In genomic region chr10:116260658-116261433, GRCm38 (mm10) we compare ENCODE assay signal across 9 mouse cellular contexts. TPM values are rescaled to one million over a fixed set of nuclear protein-coding genes. Genes with fewer than 3 reads are reported as not detected.
DNase-seq lines count a peak whose midpoint lies in the region; ATAC-seq lines count a peak whose summit lies in the region.
"Had no signal": no experiment of that assay in that cellular context is flagged by ENCODE, and none has a peak within 500 bp of the region (broad histone marks: within the 10 kb centered on the region; RNA-seq: fewer than 3 reads in every experiment).

No protein-coding gene starts in this region.

- H3K9ac ChIP-seq in heart, embryonic 11.5 days (ENCODE audit: low read depth, low read length) = no peak overlapping the region; the same call in 1 of the 2 replicates

- peak; percentile 30 for DNase-seq in gastrocnemius, adult 18-20 months (ENCODE audit: low spot score)
- DNase-seq in gastrocnemius, postnatal 36 days = no peak
- peak; percentile 12 for DNase-seq in urinary bladder, postnatal 14 days (ENCODE audit: low spot score)
- DNase-seq in urinary bladder, postnatal 4 days (ENCODE audit: low spot score in 2 of 2) = no peak
- DNase-seq in left cerebral cortex, adult 18-20 months (ENCODE audit: low spot score in 2 of 2) = peak; percentile 10 to 46
- peak; percentile 24 to 61 for DNase-seq in right cerebral cortex, postnatal 36 days (ENCODE audit: low spot score in 2 of 2)
- DNase-seq in testis, postnatal 14 days (ENCODE audit: low spot score) = no peak

- H3K27me3 ChIP-seq in heart, embryonic 11.5 days (ENCODE audit: control insufficient read depth, insufficient read depth, low read length) = no peaks in the 10 kb centered on the region

- H3K9me3 ChIP-seq in heart, embryonic 11.5 days (replicated peaks; ENCODE audit: control insufficient read depth, low read length) = no peaks in the 10 kb centered on the region

- H3K4me1 ChIP-seq in heart, embryonic 11.5 days (ENCODE audit: control insufficient read depth, insufficient read depth, low read length) = peaks cover 18% of the 10 kb centered on the region

- 15% methylated on average over 13 of the region's 13 CpGs for WGBS in heart, embryonic 11.5 days (ENCODE audit: insufficient replicate concordance)

- no peaks in the 10 kb centered on the region for H3K36me3 ChIP-seq in heart, embryonic 11.5 days (ENCODE audit: control insufficient read depth, insufficient read depth, low read length)
- H3K36me3 ChIP-seq: G1E had no signal

- H3K4me3 ChIP-seq in heart, embryonic 11.5 days (ENCODE audit: low read depth, low read length) = no peak overlapping the region

- peak; percentile 60 for ATAC-seq in heart, embryonic 11.5 days (replicated peaks; ENCODE audit: insufficient number of reproducible peaks, low FRiP score, low TSS enrichment)

- intact Hi-C loops in gastrocnemius, postnatal 36 days (cut with DNase I) = no loop called here

- peak overlapping the region; percentile 91 for H3K27ac ChIP-seq in heart, embryonic 11.5 days (ENCODE audit: low read depth, low read length)

- peak overlapping the region; percentile 29 for H3K4me2 ChIP-seq in heart, embryonic 11.5 days

RNA-seq across cellular contexts. Expression of gene Ptprb, which starts 14.5 kb away (rescaled TPM):
- total RNA-seq in gastrocnemius, adult 18-20 months (2021) = 10 to 100 TPM; 21.1 to 24.0 TPM
- total RNA-seq in gastrocnemius, postnatal 36 days (2021) = 10 to 100 TPM; 26.0 to 27.8 TPM
- 8.3 and 9.1 TPM in 2 replicates for polyA plus RNA-seq in heart, embryonic 11.5 days (2014; fragmentation: Nextera tagmentation; extraction: Ambion mirVana)
- 10 to 100 TPM; 13.1 to 15.0 TPM for total RNA-seq in left cerebral cortex, adult 18-20 months (2021)
- polyA plus RNA-seq: G1E had no signal

Comparison
In these comparisons a context has a peak if more than half of its experiments do, and no peak if none do; other contexts are left out.
1. DNase-seq: peak in gastrocnemius, adult 18-20 months (single experiment), urinary bladder, postnatal 14 days (single experiment), left cerebral cortex, adult 18-20 months (2 of 2) and right cerebral cortex, postnatal 36 days (2 of 2); none in gastrocnemius, postnatal 36 days (0 of 2), urinary bladder, postnatal 4 days (0 of 2) and testis, postnatal 14 days (single experiment).